Comparison of ENCODE assay signal across 26 mouse cellular contexts in the genomic region with DNA sequence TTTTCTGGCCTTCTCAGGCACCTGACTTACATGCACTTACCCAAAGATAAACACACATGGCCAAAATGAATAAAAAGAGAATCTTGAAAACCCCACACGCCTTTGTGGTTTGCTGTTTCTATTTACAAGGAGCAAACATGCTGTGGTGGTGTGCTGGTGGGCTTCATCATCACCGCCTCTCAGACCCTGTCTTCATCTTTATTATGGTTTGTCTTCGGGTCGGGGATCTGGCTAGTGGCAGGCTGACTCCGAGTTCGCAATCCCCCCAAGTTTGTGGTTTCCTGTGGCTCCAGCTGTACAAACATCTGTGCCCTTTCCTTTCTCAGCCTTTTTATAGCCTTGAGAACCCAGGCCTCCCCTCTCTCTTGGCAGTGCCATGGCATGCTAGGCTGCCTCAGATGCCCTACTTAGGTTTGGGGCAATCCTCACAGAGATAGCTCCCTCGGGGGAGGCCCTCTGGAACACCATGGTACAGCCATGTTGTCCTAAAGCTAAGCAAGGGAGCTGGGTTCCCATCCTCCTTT. TPM values are rescaled to one million over a fixed set of nuclear protein-coding genes. Genes with fewer than 3 reads are reported as not detected.
DNase-seq lines count a peak whose midpoint lies in the region; ATAC-seq and TF ChIP-seq lines count a peak whose summit lies in the region.
"Had no signal": no experiment of that assay in that cellular context is flagged by ENCODE, and none has a peak within 500 bp of the region (broad histone marks: within the 10 kb centered on the region; RNA-seq: fewer than 3 reads in every experiment).

No protein-coding gene starts in this region.

- no peak for TF ChIP-seq CTCF in bone marrow, adult 2 months (IDR thresholded peaks at IDR 0.05; ENCODE audit: control insufficient read depth, insufficient read depth, low read length)
- TF ChIP-seq CTCF in olfactory bulb, adult 2 months (IDR thresholded peaks at IDR 0.05; ENCODE audit: insufficient read depth, low read depth, low read length), result no peak

- no peak for TF ChIP-seq POLR2A in bone marrow, adult 2 months (IDR thresholded peaks at IDR 0.05; ENCODE audit: borderline replicate concordance, control insufficient read depth, low read depth, low read length)
- TF ChIP-seq POLR2A in olfactory bulb, adult 2 months (IDR thresholded peaks at IDR 0.05; ENCODE audit: insufficient read depth, low read depth, low read length), result no peak

- peak; percentile 58 for DNase-seq in A20 (ENCODE audit: low read depth, low spot score)
- DNase-seq in thymus, postnatal 25 days, result peak; percentile 69
- no peak for DNase-seq in layer of hippocampus, postnatal 10 days (ENCODE audit: low spot score in 2 of 2)
- DNase-seq: adrenal gland, postnatal 36 days; cerebellum, adult 11 months; cerebellum, postnatal 10 days; embryo, embryonic 11 days; forebrain, postnatal 0 days; gastrocnemius, postnatal 25 days; kidney, postnatal 36 days; lung, adult 2 months; lung, postnatal 14 days had no signal

- no peak for ATAC-seq in inflammation-experienced regulatory T-cells, adult 6 months
- ATAC-seq in heart, embryonic 11.5 days (replicated peaks; ENCODE audit: insufficient number of reproducible peaks, low FRiP score, low TSS enrichment), result no peak
- ATAC-seq: forebrain, postnatal 0 days; hindbrain, postnatal 0 days; intestine, postnatal 0 days; midbrain, embryonic 16.5 days had no signal

- H3K27me3 ChIP-seq in heart, embryonic 11.5 days (ENCODE audit: control insufficient read depth, insufficient read depth, low read length), result no peaks in the 10 kb centered on the region
- H3K27me3 ChIP-seq: kidney, embryonic 15.5 days; limb, embryonic 12.5 days; neural tube, embryonic 13.5 days; stomach, embryonic 15.5 days had no signal

- no peak overlapping the region for H3K4me2 ChIP-seq in heart, embryonic 11.5 days
- H3K4me2 ChIP-seq: kidney, embryonic 15.5 days; limb, embryonic 12.5 days; liver, embryonic 11.5 days; neural tube, embryonic 13.5 days; stomach, embryonic 15.5 days had no signal

- no peaks in the 10 kb centered on the region for H3K36me3 ChIP-seq in heart, embryonic 11.5 days (ENCODE audit: control insufficient read depth, insufficient read depth, low read length)
- H3K36me3 ChIP-seq: kidney, embryonic 15.5 days; limb, embryonic 12.5 days; stomach, embryonic 15.5 days had no signal

- H3K9me3 ChIP-seq in heart, embryonic 11.5 days (replicated peaks; ENCODE audit: control insufficient read depth, low read length), result no peaks in the 10 kb centered on the region; the same call in 1 of the 2 replicates
- H3K9me3 ChIP-seq: kidney, embryonic 15.5 days; neural tube, embryonic 13.5 days; stomach, embryonic 15.5 days had no signal

- WGBS in bone marrow, adult 2 months, result 4% methylated on average over 7 of the region's 7 CpGs
- WGBS in olfactory bulb, adult 2 months, result 66% methylated on average over 7 of the region's 7 CpGs
- WGBS in heart, embryonic 11.5 days (ENCODE audit: insufficient replicate concordance), result 79% methylated on average over 7 of the region's 7 CpGs

- no peak overlapping the region for H3K4me3 ChIP-seq in bone marrow, adult 2 months (replicated peaks; ENCODE audit: control insufficient read depth, low read depth, low read length)
- H3K4me3 ChIP-seq in olfactory bulb, adult 2 months (ENCODE audit: insufficient read depth, low read depth, low read length), result no peak overlapping the region
- H3K4me3 ChIP-seq in heart, embryonic 11.5 days (ENCODE audit: low read depth, low read length), result no peak overlapping the region
- H3K4me3 ChIP-seq: hindbrain, embryonic 10.5 days; kidney, embryonic 15.5 days; limb, embryonic 12.5 days; myocyte; neural tube, embryonic 13.5 days; stomach, embryonic 15.5 days had no signal

- H3K4me1 ChIP-seq in bone marrow, adult 2 months (ENCODE audit: control insufficient read depth, insufficient read depth, low read length), result peaks cover 4% of the 10 kb centered on the region; the same call in 1 of the 2 replicates
- peaks cover 16% of the 10 kb centered on the region for H3K4me1 ChIP-seq in olfactory bulb, adult 2 months (ENCODE audit: control insufficient read depth, insufficient read depth, low read length)
- H3K4me1 ChIP-seq in heart, embryonic 11.5 days (ENCODE audit: control insufficient read depth, insufficient read depth, low read length), result no peaks in the 10 kb centered on the region
- H3K4me1 ChIP-seq: hindbrain, embryonic 10.5 days; limb, embryonic 12.5 days; neural tube, embryonic 13.5 days; stomach, embryonic 15.5 days had no signal

- no peak overlapping the region for H3K9ac ChIP-seq in heart, embryonic 11.5 days (ENCODE audit: low read depth, low read length)
- H3K9ac ChIP-seq: forebrain, postnatal 0 days; kidney, embryonic 15.5 days; limb, embryonic 12.5 days; neural tube, embryonic 13.5 days; stomach, embryonic 15.5 days had no signal

- H3K27ac ChIP-seq in bone marrow, adult 2 months (ENCODE audit: control insufficient read depth, insufficient read depth, low read depth, low read length, poor library complexity), result peak overlapping the region; percentile 8; the same call in 1 of the 2 replicates
- H3K27ac ChIP-seq in olfactory bulb, adult 2 months (ENCODE audit: insufficient read depth, low read depth, low read length), result 0 out of 2 replicates have a peak overlapping the region, but pooled peaks have one; percentile 27
- no peak overlapping the region for H3K27ac ChIP-seq in heart, embryonic 11.5 days (ENCODE audit: low read depth, low read length)
- H3K27ac ChIP-seq: hindbrain, embryonic 10.5 days; hindbrain, postnatal 0 days; kidney, embryonic 15.5 days; limb, embryonic 12.5 days; neural tube, embryonic 13.5 days; stomach, embryonic 15.5 days had no signal

RNA-seq across cellular contexts. Expression of a gene that starts 22.3 kb away (rescaled TPM):
- 18.2 and 30.0 TPM in 2 replicates for polyA plus RNA-seq in bone marrow, adult 2 months (2011; ENCODE audit: insufficient read depth, insufficient read length, low replicate concordance, missing spikeins)
- not detected in 2 replicates for polyA plus RNA-seq in olfactory bulb, adult 2 months (2012; ENCODE audit: insufficient read depth, insufficient read length, low replicate concordance, missing spikeins)
- polyA plus RNA-seq in inflammation-experienced regulatory T-cells, adult 6 months (2017; shearing (Covaris generic)), result 10 to 100 TPM; 31.9 to 54.2 (median 48.9) TPM
- 1 to 10 TPM; 2.6 to 2.8 TPM for total RNA-seq in layer of hippocampus, postnatal 10 days (2021)
- 1.7 and 2.7 TPM in 2 replicates for polyA plus RNA-seq in heart, embryonic 11.5 days (2014; fragmentation: Nextera tagmentation; extraction: Ambion mirVana)

RNA-seq across cellular contexts. Expression of a gene that starts 26.3 kb away (rescaled TPM):
- 221 and 312 TPM in 2 replicates for polyA plus RNA-seq in bone marrow, adult 2 months (2011; ENCODE audit: insufficient read depth, insufficient read length, low replicate concordance, missing spikeins)
- 674 and 1,250 TPM in 2 replicates for polyA plus RNA-seq in olfactory bulb, adult 2 months (2012; ENCODE audit: insufficient read depth, insufficient read length, low replicate concordance, missing spikeins)
- polyA plus RNA-seq in inflammation-experienced regulatory T-cells, adult 6 months (2017; shearing (Covaris generic)), result 10 to 100 TPM; 57.8 to 90.1 (median 81.4) TPM
- total RNA-seq in layer of hippocampus, postnatal 10 days (2021), result 100 to 1,000 TPM; 190 to 196 TPM
- 216 and 225 TPM in 2 replicates for polyA plus RNA-seq in heart, embryonic 11.5 days (2014; fragmentation: Nextera tagmentation; extraction: Ambion mirVana)

RNA-seq across cellular contexts. Expression of a gene that starts 43.7 kb away (rescaled TPM):
- polyA plus RNA-seq in bone marrow, adult 2 months (2011; ENCODE audit: insufficient read depth, insufficient read length, low replicate concordance, missing spikeins), result 4.5 and 8.2 TPM in 2 replicates
- not detected in 2 replicates for polyA plus RNA-seq in olfactory bulb, adult 2 months (2012; ENCODE audit: insufficient read depth, insufficient read length, low replicate concordance, missing spikeins)
- under 1 TPM in 2 of 3 experiments, not detected in 1; 0.26 to 0.63 TPM for polyA plus RNA-seq in inflammation-experienced regulatory T-cells, adult 6 months (2017; shearing (Covaris generic))
- total RNA-seq in layer of hippocampus, postnatal 10 days (2021), result 1 to 10 TPM in 1 of 2 experiments, under 1 TPM in 1; 0.78 to 1.8 TPM
- polyA plus RNA-seq in heart, embryonic 11.5 days (2014; fragmentation: Nextera tagmentation; extraction: Ambion mirVana), result 0.47 and 0.51 TPM in 2 replicates
- total RNA-seq: adrenal gland, postnatal 36 days; gastrocnemius, postnatal 25 days had no signal
- polyA plus RNA-seq: hindbrain, embryonic 10.5 days; hindbrain, postnatal 0 days; intestine, postnatal 0 days; kidney, embryonic 15.5 days; limb, embryonic 12.5 days; myocyte; stomach, embryonic 15.5 days had no signal

Comparison
In these comparisons a context has a peak if more than half of its experiments do, and no peak if none do; other contexts are left out.
1. DNase-seq: peak in A20 (single experiment) and thymus, postnatal 25 days (single experiment); none in layer of hippocampus, postnatal 10 days (0 of 2).